Mouse (Mus musculus): Measurements from ENCODE around the gene Cdh26.

The Cdh26 gene

DNA sequence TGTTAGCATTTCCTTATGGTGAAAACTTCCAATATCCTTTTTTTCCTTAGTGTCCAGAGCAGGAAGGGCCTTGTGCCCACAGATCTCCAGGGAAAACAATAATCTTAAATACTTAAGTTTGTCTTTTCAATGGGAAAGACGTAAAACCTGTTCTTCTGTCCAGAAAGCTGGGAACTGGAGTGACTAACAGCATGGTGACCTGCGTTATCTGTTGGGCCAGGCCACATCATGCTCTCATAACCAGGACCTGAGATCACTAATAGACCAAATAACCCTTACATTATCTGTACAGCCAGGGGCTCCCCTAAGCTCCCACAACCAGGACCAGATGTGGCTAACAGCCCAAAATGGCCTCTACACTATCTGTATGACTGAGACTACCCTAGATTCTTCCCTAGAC, 3.6 kb downstream of the Cdh26 start:
- ATAC-seq (ENCODE audit: insufficient number of reproducible peaks, low FRiP score, low TSS enrichment) = no peak

DNA sequence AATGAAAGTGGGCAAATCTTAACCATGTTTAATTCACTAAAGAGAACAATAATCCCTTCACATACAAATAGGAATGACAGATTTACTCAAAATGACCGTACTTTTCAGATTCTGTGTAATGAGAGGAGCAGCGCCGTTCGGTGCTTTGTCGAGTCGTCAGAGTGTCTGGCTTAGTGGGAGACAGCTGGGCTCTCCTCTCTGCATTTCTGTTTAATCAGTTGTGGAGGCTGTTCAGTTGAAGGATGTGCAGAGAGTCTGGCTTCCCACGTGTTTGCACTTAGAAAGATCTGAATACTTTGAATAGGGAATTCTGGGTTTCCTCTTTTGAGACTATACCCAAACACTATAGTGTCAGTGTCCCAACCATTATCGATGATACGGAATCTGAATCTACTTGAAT, 7.0 kb downstream of the Cdh26 start:
- no peak for ATAC-seq (ENCODE audit: insufficient number of reproducible peaks, low FRiP score, low TSS enrichment)

GRCm38 (mm10) chr2:178449386-178449785, 19.1 kb downstream of the Cdh26 start:
- no peak for ATAC-seq (ENCODE audit: insufficient number of reproducible peaks, low FRiP score, low TSS enrichment)

DNA sequence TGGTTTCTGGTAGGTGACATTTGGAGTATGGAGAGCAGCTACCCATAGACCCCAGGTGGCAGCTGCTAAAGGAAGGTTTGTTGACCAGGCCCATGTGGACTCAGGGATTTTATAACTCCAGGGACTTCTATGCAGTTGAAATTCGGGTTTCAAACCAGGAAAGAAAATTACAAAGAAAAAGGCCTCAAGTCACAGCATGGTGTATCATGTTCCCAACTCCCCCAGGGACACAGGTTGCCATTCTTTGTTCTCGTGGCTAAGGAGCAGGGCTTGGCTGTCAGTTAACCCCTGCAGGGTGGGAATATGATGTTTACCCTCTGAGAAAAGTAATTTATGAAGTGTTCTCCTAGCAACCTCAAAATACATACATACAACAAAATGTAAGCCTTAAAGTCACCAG, 19.9 kb downstream of the Cdh26 start:
- no peak for ATAC-seq (ENCODE audit: insufficient number of reproducible peaks, low FRiP score, low TSS enrichment)

GRCm38 (mm10) chr2:178450961-178451360, 20.6 kb downstream of the Cdh26 start:
- no peak for ATAC-seq (ENCODE audit: insufficient number of reproducible peaks, low FRiP score, low TSS enrichment)

DNA sequence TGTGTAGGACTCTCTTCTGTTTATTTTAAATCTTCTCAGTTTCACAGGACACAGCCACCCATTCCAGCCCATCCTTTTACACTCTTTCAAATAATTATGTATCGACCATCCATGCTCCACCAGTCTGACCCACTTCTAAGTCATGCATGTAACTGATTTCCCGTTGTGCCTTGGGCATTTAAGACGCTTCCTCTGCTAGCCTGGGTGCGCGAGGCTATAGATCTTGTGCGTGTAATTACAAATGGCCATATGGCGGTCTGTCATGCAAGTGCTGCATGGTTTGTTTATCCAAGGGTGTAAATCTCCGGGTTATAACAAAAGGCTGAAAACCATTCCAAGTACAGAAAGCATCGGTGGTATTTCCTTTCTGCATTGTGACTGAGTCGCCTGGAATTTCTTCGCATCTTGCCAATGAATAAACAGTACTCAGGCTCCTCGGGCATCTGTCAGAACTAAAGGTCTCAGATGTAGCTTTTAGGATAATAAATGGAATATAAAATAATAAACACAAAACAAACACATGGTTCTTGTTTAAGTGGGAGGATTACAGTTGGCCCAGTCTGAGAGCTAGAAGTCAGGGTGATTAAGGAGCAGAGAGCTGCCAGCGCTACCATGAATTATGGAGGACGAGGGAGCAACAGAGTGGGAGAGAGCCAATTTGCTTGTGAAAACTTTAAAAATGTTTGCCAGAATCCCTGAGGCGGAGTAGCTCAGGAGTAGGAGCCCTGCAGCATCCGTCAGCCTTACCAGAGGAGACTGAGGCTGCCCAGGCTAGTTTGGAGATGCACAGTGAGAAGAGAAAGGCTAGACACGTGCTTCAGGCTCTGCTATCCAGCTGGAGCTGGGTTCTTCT, 24.6 kb downstream of the Cdh26 start:
- ATAC-seq (ENCODE audit: insufficient number of reproducible peaks, low FRiP score, low TSS enrichment) = no peak

GRCm38 (mm10) chr2:178457414-178457813, 27.1 kb downstream of the Cdh26 start:
- ATAC-seq (ENCODE audit: insufficient number of reproducible peaks, low FRiP score, low TSS enrichment) = no peak

GRCm38 (mm10) chr2:178460353-178460752, 30.0 kb downstream of the Cdh26 start:
- no peak for ATAC-seq (ENCODE audit: insufficient number of reproducible peaks, low FRiP score, low TSS enrichment)

GRCm38 (mm10) chr2:178471546-178472480, 41.5 kb downstream of the Cdh26 start:
- no peak for ATAC-seq (ENCODE audit: insufficient number of reproducible peaks, low FRiP score, low TSS enrichment)

- ATAC-seq (ENCODE audit: insufficient number of reproducible peaks, low FRiP score, low TSS enrichment) = no peak
Measured at GRCm38 (mm10) chr2:178473916-178474315, 43.6 kb downstream of the Cdh26 start.

DNA sequence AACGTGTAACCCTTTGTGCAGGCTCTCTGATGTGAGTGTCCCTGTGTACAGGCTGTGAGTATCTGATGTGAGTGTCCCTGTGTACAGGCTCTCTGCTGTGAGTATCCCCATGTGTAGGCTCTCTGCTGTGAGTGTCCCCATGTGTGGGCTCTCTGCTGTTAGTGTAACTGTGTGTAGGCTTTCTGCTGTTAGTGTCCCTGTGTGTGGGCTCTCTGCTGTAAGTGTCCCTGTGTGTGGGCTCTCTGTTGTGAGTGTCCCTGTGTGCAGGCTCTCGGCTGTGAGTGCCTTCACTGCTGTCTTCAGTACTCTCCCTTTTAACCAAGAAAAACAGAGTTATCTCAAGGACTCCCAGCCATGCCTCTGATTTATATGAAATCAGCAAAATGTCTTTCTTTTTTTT, 46.9 kb downstream of the Cdh26 start:
- no peak for ATAC-seq (ENCODE audit: insufficient number of reproducible peaks, low FRiP score, low TSS enrichment)

DNA sequence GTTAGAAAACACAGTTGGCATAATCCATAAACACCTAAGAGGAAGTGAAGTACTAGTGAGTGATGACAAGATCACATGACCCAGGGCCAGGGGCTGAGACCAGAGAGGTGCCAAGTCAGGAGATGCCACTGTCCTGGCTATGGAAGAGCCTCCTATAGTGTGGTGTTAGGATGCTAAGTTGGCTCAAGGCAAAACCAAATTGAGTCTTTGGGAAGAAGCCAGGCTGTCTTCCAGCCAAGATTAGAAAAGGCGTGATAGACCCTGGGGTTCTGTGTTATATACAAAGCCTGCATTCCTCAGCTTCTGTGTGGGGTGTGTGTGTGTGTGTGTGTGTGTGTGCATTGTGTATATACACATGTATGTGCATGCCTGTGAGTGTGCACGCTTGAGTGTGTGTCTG, 48.7 kb downstream of the Cdh26 start:
- no peak for ATAC-seq (ENCODE audit: insufficient number of reproducible peaks, low FRiP score, low TSS enrichment)

DNA sequence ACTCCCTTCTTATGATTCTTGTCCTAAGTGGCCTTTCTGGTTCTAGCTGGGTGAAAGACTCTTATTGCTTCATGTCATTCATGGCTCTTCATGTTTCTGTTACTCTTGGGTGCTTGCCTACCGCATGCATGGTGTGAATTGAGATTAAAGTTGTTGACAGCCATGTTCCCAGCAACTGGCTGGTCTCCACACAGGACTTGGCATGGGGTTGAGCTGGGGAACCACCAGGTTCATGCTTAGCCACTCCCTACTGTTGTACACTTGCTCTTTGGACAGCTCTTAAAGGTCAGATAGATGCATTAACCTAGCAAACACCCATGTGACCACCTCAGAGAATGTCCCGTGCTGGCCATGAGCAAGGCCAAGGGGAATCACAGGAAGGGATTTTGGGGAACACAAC, 50.6 kb downstream of the Cdh26 start:
- no peak for ATAC-seq (ENCODE audit: insufficient number of reproducible peaks, low FRiP score, low TSS enrichment)

- no peak for ATAC-seq (ENCODE audit: insufficient number of reproducible peaks, low FRiP score, low TSS enrichment)
Measured at GRCm38 (mm10) chr2:178483462-178483861, 53.1 kb downstream of the Cdh26 start.

GRCm38 (mm10) chr2:178488276-178488675, 57.9 kb downstream of the Cdh26 start:
- ATAC-seq (ENCODE audit: insufficient number of reproducible peaks, low FRiP score, low TSS enrichment) = no peak

GRCm38 (mm10) chr2:178490245-178490920, 60.1 kb downstream of the Cdh26 start:
- ATAC-seq (ENCODE audit: insufficient number of reproducible peaks, low FRiP score, low TSS enrichment) = no peak

DNA sequence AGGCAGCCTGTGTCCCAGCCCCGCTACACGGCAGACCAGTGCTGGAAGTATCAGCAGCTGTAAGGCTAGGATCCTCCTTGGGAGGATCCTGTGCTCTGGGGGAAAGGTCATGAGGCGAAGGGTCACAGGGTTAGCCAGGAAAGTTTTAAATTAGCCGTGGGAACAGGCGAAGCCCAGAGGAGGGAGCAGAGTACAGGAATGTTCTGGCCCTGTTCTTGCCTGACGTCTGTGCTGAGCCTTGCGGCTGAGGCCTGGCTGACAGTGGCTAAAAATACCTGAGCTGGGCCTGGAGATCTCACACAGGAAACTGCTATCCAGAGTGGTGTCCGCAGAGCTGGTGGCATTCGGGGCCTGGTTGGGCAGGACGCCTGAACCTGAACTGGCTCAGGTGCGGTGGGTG, 63.7 kb downstream of the Cdh26 start:
- no peak for ATAC-seq (ENCODE audit: insufficient number of reproducible peaks, low FRiP score, low TSS enrichment)

- ATAC-seq (ENCODE audit: insufficient number of reproducible peaks, low FRiP score, low TSS enrichment) = no peak
Measured at GRCm38 (mm10) chr2:178495816-178496215, 65.5 kb downstream of the Cdh26 start.

DNA sequence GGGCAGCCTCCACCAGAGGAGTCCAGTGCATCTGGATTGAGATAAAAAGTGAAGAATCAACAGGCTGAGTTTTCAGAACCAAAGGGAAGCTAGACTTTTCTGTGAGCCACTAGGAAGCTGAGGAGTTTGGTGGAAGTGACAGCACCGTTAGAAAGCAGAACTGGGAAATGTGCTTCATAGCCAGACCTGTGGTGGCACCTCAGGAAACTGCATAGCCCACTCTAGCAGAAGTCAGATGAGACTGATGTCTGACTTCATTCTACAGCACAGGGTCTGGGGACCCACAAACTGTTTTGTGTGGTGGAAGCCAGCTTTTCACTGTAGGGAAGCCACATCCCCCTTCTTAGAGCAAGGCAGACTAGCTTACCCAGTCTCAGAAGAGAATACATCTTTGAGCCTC, 67.6 kb downstream of the Cdh26 start:
- no peak for ATAC-seq (ENCODE audit: insufficient number of reproducible peaks, low FRiP score, low TSS enrichment)

DNA sequence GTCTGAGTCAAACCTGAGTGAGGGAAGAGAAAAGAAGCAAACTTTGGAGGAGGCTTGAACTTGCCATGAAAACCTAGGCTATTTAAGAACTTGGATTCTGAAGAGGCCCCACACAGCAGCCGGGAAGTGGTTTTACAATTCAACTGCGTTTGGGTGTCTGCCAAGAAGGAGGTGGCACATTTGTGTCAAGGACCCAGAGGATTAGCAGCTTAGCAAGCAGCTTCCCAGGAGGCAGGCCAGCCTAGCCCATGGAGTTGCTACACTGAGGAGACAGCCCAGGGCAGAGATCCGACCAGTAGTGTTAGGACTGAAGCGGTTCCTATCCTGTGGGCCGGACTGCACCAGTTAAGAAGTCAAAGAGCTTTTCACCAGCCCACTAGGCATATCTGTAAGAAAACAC, 68.1 kb downstream of the Cdh26 start:
- no peak for ATAC-seq (ENCODE audit: insufficient number of reproducible peaks, low FRiP score, low TSS enrichment)

DNA sequence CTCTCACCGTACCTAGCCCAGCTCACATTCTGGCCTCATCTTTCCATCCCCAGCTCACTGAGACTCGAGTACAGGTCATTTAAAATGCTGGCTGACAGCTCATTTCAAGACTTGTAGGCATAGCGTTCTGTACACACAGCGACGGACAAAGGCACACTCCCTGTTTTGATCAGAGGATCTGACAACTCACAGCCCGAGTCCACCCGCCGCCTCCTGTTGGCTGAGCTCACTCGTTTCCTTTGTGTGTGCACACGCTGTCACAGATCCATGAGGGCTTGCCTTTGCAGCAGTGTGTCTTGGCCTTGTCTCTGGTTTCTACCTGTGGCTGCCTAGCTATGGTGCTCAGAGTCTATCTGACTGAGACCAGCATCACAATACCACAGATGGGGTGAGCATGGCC, 72.1 kb downstream of the Cdh26 start:
- ATAC-seq (ENCODE audit: insufficient number of reproducible peaks, low FRiP score, low TSS enrichment) = no peak
